Mouse (Mus musculus) CH12.LX (cell line): ENCODE results near the gene Thoc5. TPM values are rescaled to one million over a fixed set of nuclear protein-coding genes. Genes with fewer than 3 reads are reported as not detected.

Source experiments
- DNase-seq: peaks from one replicate; pipeline ENCODE4 v3.0.0-alpha.2; 2013; ENCODE audit errors: extremely low read depth
- H3K27ac ChIP-seq: 2 replicates; pipeline ENCODE4 v1.5.1; 2012; ENCODE audit warnings: low read depth, mild to moderate bottlenecking, control low read depth, moderate library complexity; ENCODE audit not compliant: insufficient read depth
- H3K27me3 ChIP-seq: replicated peaks from 2 replicates; pipeline ENCODE3; 2012; ENCODE audit warnings: inconsistent platforms
- H3K36me3 ChIP-seq, 2 experiments: replicated peaks in 1 of 2; 2 replicates each; pipeline versions ENCODE3 to v1.6.1; 2012; ENCODE audit warnings: inconsistent platforms in 1 of 2, low read length in 1 of 2, mild to moderate bottlenecking in 1 of 2, mixed read lengths in 1 of 2, moderate library complexity in 1 of 2; ENCODE audit not compliant: control insufficient read depth in 1 of 2, insufficient read depth in 1 of 2
- H3K4me1 ChIP-seq, 2 experiments: 2 replicates each; pipeline ENCODE4 v1.6.1; 2012; ENCODE audit warnings: inconsistent platforms in 1 of 2, moderate library complexity in 1 of 2; ENCODE audit not compliant: insufficient read depth in 2 of 2, control insufficient read depth in 1 of 2
- H3K4me2 ChIP-seq: 2 replicates; pipeline ENCODE4 v1.6.1; 2012; ENCODE audit warnings: low read depth, mild to moderate bottlenecking, control low read depth; ENCODE audit not compliant: poor library complexity, insufficient read depth, severe bottlenecking
- H3K4me3 ChIP-seq, 3 experiments: fragments of 150-350 bp in 1 of 3; sonication (generic) in 1 of 3; replicated peaks in 1 of 3; 2 replicates each; pipeline versions ENCODE3 to v1.5.1; 2011 to 2012; ENCODE audit warnings: low read depth in 2 of 3, low read length in 2 of 3, mild to moderate bottlenecking in 2 of 3, moderate library complexity in 2 of 3, control low read depth in 1 of 3, improper control_type of control experiment in 1 of 3, inconsistent platforms in 1 of 3, mixed read lengths in 1 of 3; ENCODE audit not compliant: poor library complexity in 1 of 3
- H3K79me2 ChIP-seq: replicated peaks from 2 replicates; pipeline ENCODE4 v1.6.1; 2012; ENCODE audit warnings: mild to moderate bottlenecking, moderate library complexity; ENCODE audit not compliant: control insufficient read depth, poor library complexity, insufficient read depth, severe bottlenecking; ENCODE audit errors: extremely low read depth
- H3K9ac ChIP-seq: 2 replicates; pipeline ENCODE4 v1.6.1; 2012; ENCODE audit warnings: low read depth, mild to moderate bottlenecking, control low read depth, moderate library complexity; ENCODE audit not compliant: insufficient read depth
- H3K9me3 ChIP-seq: replicated peaks from 2 replicates; pipeline ENCODE3; 2012; ENCODE audit warnings: low read length, inconsistent platforms, mixed read lengths
- CHD1 ChIP-seq: IDR thresholded peaks from 2 replicates; pipeline ENCODE4 v1.6.1; 2012; ENCODE audit warnings: low read depth, low read length, improper control_type of control experiment, inconsistent platforms
- E2F4 ChIP-seq: IDR thresholded peaks from 2 replicates; pipeline ENCODE4 v1.6.1; 2011; ENCODE audit warnings: low read depth, low read length, improper control_type of control experiment; ENCODE audit not compliant: insufficient replicate concordance
- ELF1 ChIP-seq: IDR thresholded peaks from 2 replicates; pipeline ENCODE4 v1.6.1; 2014; ENCODE audit warnings: low read depth, mild to moderate bottlenecking, inconsistent platforms, low read length, improper control_type of control experiment
- ETS1 ChIP-seq: conservative IDR thresholded peaks from 2 replicates; pipeline ENCODE4 v1.6.1; 2012; ENCODE audit warnings: low read depth, mild to moderate bottlenecking, inconsistent platforms, low read length, improper control_type of control experiment, moderate library complexity
- JUN ChIP-seq: IDR thresholded peaks from 2 replicates; pipeline ENCODE4 v1.6.1; 2011; ENCODE audit warnings: low read depth, mild to moderate bottlenecking, low read length, improper control_type of control experiment, moderate library complexity; ENCODE audit not compliant: insufficient read depth
- MAFK ChIP-seq: IDR thresholded peaks from 2 replicates; pipeline ENCODE4 v1.6.1; 2011; ENCODE audit warnings: low read length, improper control_type of control experiment; ENCODE audit not compliant: insufficient replicate concordance
- MAX ChIP-seq: IDR thresholded peaks from 2 replicates; pipeline ENCODE4 v1.6.1; 2011; ENCODE audit warnings: low read length, improper control_type of control experiment
- MEF2A ChIP-seq: IDR thresholded peaks from 2 replicates; pipeline ENCODE4 v1.6.1; 2014; ENCODE audit warnings: low read depth, mild to moderate bottlenecking, inconsistent platforms, low read length, improper control_type of control experiment, borderline replicate concordance
- NRF1 ChIP-seq: IDR thresholded peaks from 2 replicates; pipeline ENCODE4 v1.6.1; 2014; ENCODE audit warnings: low read depth, mild to moderate bottlenecking, inconsistent platforms, low read length, improper control_type of control experiment, moderate library complexity
- PAX5 ChIP-seq: IDR thresholded peaks from 2 replicates; pipeline ENCODE4 v1.6.1; 2012; ENCODE audit warnings: low read length, inconsistent platforms, mixed read lengths
- POLR2A ChIP-seq: IDR thresholded peaks from 2 replicates; pipeline ENCODE4 v1.6.1; 2011; ENCODE audit warnings: low read depth, mild to moderate bottlenecking, improper control_type of control experiment, low read length
- RAD21 ChIP-seq: IDR thresholded peaks from 2 replicates; pipeline ENCODE4 v1.6.1; 2011; ENCODE audit warnings: low read depth, mild to moderate bottlenecking, low read length, improper control_type of control experiment, moderate library complexity
- SIN3A ChIP-seq: IDR thresholded peaks from 2 replicates; pipeline ENCODE4 v1.6.1; 2012; ENCODE audit warnings: low read length, improper control_type of control experiment, inconsistent platforms
- TBP ChIP-seq: conservative IDR thresholded peaks from 2 replicates; pipeline ENCODE4 v1.6.1; 2011; ENCODE audit warnings: low read depth, low read length, improper control_type of control experiment
- ZKSCAN1 ChIP-seq: IDR thresholded peaks from 2 replicates; pipeline ENCODE4 v1.6.1; 2012; ENCODE audit warnings: low read depth, inconsistent platforms, low read length, improper control_type of control experiment, borderline replicate concordance
- ZNF384 ChIP-seq: IDR thresholded peaks from 2 replicates; pipeline ENCODE4 v1.6.1; 2012; ENCODE audit warnings: low read depth, low read length, improper control_type of control experiment, inconsistent platforms
- dilution Hi-C: fragments of 300-500 bp; cut with MboI; formaldehyde crosslinking; loops from 2 replicates; pipeline ENCODE4 v1.14.3; 2020; ENCODE audit warnings: low sequenced_read_pairs; ENCODE audit not compliant: extremely low pct_unique_long_range_greater_than_20kb, extremely low pct_ligation_motif_present
- in situ Hi-C: fragments of 300-500 bp; cut with MboI; formaldehyde crosslinking; loops from 3 replicates; pipeline ENCODE4 v1.14.3; 2019; ENCODE audit warnings: low sequenced_read_pairs, low pct_ligation_motif_present, low pct_unique_long_range_greater_than_20kb, mixed read lengths
- polyA plus RNA-seq: library from polyadenylated mRNA; unstranded; fragments of >175 nt; gene quantifications from 2 replicates; pipeline ENCODE4 v1.2.1, GENCODE M21; 2012; ENCODE audit warnings: low read depth; ENCODE audit not compliant: insufficient read length
- total RNA-seq, 2 experiments: library from RNA; depleted of rRNA; stranded (reverse); fragments of 300-350 nt in 1 of 2; fragments of >200 nt in 1 of 2; gene quantifications; 2 replicates each; pipeline ENCODE4 v1.2.3; 2012 to 2014

Thoc5 gene
- total and polyA plus RNA-seq, 3 experiments: 37.7 to 83.8 (median 62.7) TPM

DNA sequence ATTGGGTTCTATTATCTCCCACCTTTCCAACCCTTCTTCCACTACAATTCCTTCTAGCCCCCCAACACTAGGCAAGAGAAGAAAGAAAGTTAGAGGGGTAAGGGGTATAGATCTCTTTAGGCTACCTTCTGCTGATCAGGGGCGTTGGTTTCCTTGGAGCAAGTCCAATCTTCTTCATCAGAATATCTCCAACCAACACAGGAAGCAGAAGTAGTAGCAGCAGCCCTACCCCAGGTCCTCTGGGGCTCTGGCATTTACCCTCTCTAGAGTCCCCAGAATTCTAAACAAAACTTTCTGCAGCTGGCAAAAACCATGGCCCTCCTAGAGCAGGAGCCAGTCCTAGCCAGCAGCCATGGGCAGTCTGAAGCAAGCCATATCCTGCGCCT lies 78.7 kb downstream of the Thoc5 start:
- no peak for DNase-seq
- H3K9ac ChIP-seq: no peak overlapping the region
- in situ Hi-C loops (no loop called here), dilution Hi-C loops (no loop called here)
- H3K27me3 ChIP-seq: no peaks in the 10 kb centered on the region
- H3K27ac ChIP-seq: no peak overlapping the region
- peaks cover 0 to 28% of the 10 kb centered on the region in 2 experiments; a peak in 2 of 4 replicates for H3K4me1 ChIP-seq
- peaks cover 4% of the 10 kb centered on the region for H3K9me3 ChIP-seq
- H3K79me2 ChIP-seq: no peaks in the 10 kb centered on the region
- no peak overlapping the region for H3K4me2 ChIP-seq
- TF ChIP-seq MAX (no peak), ZNF384 (no peak), JUN (no peak), ELF1 (no peak), CHD1 (no peak), PAX5 (no peak), TBP (no peak), E2F4 (no peak), NRF1 (no peak), MAFK (no peak), ZKSCAN1 (no peak), SIN3A (no peak)
- H3K4me3 ChIP-seq: no peak overlapping the region
- H3K36me3 ChIP-seq: no peaks in the 10 kb centered on the region

DNA sequence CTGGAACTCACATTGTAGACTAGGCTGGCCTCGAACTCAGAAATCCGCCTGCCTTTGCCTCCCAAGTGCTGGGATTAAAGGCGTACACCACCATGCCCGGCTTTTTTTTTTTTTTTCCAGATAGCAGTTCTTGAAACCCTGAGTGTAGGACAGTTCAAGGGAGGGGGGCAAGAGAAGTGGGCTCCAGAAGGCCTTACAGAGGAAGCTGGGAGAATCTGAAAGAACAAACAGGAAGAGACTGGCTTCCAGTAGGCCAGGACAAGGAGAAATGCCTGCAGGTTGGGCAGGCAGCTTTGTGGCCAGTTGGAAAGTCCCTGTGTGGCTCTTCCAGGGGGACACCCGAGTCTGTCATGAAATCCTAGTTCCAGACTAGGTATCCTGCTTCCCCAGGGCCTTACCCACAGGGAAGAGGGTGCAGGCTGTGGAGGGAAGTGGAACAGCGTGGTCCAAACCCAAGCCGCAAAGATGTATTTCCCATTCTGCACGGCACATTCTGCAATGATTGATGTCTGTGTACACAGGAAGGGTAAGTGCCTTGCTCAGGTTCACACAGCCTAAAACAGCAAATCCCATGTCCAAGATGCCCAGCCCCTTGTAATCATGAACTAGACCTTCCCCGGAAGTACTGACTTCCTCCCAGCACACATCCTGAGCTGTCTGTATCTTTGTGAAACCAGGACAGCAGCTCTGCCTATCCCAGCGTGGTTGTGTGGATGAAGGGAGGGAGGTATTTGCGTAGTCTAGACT lies 79.4 kb downstream of the Thoc5 start:
- no peak for DNase-seq
- H3K36me3 ChIP-seq: no peaks in the 10 kb centered on the region
- dilution Hi-C loops (no loop called here), in situ Hi-C loops (loop anchor here (5.0 kb wide), 1 partner anchor 57 kb away; no protein-coding TSS in a partner anchor)
- no peaks in the 10 kb centered on the region for H3K27me3 ChIP-seq
- H3K79me2 ChIP-seq: no peaks in the 10 kb centered on the region
- peaks cover 4% of the 10 kb centered on the region for H3K9me3 ChIP-seq
- peaks cover 0 to 28% of the 10 kb centered on the region in 2 experiments; a peak in 2 of 4 replicates for H3K4me1 ChIP-seq
- no peak overlapping the region for H3K9ac ChIP-seq
- no peak overlapping the region for H3K4me2 ChIP-seq
- TF ChIP-seq NRF1 (no peak), POLR2A (no peak), ETS1 (no peak), MEF2A (no peak), ELF1 (no peak), RAD21 (no peak), TBP (no peak)
- no peak overlapping the region for H3K4me3 ChIP-seq
- no peak overlapping the region for H3K27ac ChIP-seq
